Comparison of ENCODE assay signal across 24 mouse cellular contexts in the genomic region with DNA sequence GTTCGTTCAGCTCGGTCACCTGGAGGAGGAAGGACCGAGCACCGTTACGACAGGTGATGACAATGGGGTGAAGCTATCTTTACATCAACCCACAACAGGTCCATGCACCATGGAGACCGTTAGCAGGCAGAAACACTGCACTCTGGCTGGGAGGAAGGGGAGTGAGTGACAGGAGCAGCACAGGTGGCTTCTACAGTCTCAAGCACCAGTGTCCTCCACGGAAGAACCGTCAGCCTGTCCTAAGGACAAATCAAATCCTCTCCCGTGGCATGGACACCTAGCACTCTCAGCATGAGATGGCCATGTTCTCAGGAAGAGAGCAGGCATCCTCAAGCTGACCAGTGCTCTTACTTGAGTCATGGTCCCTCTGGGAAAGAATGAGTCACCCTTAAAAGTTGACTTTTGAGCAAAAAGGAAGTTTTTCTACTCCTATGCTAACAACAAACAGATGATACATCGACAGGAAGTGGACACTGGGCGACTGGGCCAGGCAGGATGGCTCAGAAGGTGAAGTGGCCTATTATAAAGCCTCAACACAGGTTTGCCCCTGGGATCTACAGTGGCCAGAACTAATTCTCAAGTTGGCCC. TPM values are rescaled to one million over a fixed set of nuclear protein-coding genes. Genes with fewer than 3 reads are reported as not detected.
DNase-seq lines count a peak whose midpoint lies in the region; ATAC-seq and TF ChIP-seq lines count a peak whose summit lies in the region.
"Had no signal": no experiment of that assay in that cellular context is flagged by ENCODE, and none has a peak within 500 bp of the region (broad histone marks: within the 10 kb centered on the region; RNA-seq: fewer than 3 reads in every experiment).

No protein-coding gene starts in this region.

- TF ChIP-seq CTCF in cerebellum, adult 2 months (IDR thresholded peaks at IDR 0.05; ENCODE audit: borderline replicate concordance, insufficient read depth, low read depth, low read length), result no peak
- TF ChIP-seq CTCF in liver, postnatal 0 days (IDR thresholded peaks at IDR 0.05; ENCODE audit: low read depth), result no peak
- TF ChIP-seq CTCF in C2C12 (IDR thresholded peaks at IDR 0.05; ENCODE audit: control insufficient read depth, insufficient read depth, insufficient read length), result no peak

- H3K4me3 ChIP-seq in cerebellum, adult 2 months (replicated peaks; ENCODE audit: insufficient read depth, low read depth, low read length), result no peak overlapping the region
- H3K4me3 ChIP-seq in liver, postnatal 0 days (ENCODE audit: low read depth, low read length), result no peak overlapping the region
- H3K4me3 ChIP-seq in liver, embryonic 11.5 days (ENCODE audit: low read depth, low read length), result no peak overlapping the region
- H3K4me3 ChIP-seq in C2C12 (ENCODE audit: insufficient read depth, poor library complexity, severe bottlenecking), result no peak overlapping the region
- H3K4me3 ChIP-seq in brown adipose tissue, adult 24 weeks (ENCODE audit: insufficient read depth, low read depth, low read length), result no peak overlapping the region
- H3K4me3 ChIP-seq in kidney, embryonic 16.5 days (ENCODE audit: low read length), result no peak overlapping the region
- H3K4me3 ChIP-seq: embryonic facial prominence, embryonic 13.5 days; hindbrain, embryonic 10.5 days; left cerebral cortex, adult 2 months; limb, embryonic 10.5 days; midbrain, embryonic 13.5 days; stomach, embryonic 15.5 days had no signal

- peaks cover 100% of the 10 kb centered on the region for H3K79me2 ChIP-seq in C2C12 (ENCODE audit: control insufficient read depth, insufficient read depth)

- peaks cover 91% of the 10 kb centered on the region for H3K79me3 ChIP-seq in C2C12 (ENCODE audit: low read depth)

- H3ac ChIP-seq in C2C12 (ENCODE audit: control insufficient read depth, insufficient read length, low read depth), result no peak overlapping the region

- H3K9me3 ChIP-seq in liver, postnatal 0 days (ENCODE audit: low read length), result no peaks in the 10 kb centered on the region
- no peaks in the 10 kb centered on the region for H3K9me3 ChIP-seq in liver, embryonic 11.5 days (ENCODE audit: control insufficient read depth, low read length)
- H3K9me3 ChIP-seq in kidney, embryonic 16.5 days (ENCODE audit: low read length), result no peaks in the 10 kb centered on the region
- H3K9me3 ChIP-seq: embryonic facial prominence, embryonic 13.5 days; hindbrain, embryonic 10.5 days; limb, embryonic 10.5 days; midbrain, embryonic 13.5 days; stomach, embryonic 15.5 days had no signal

- peak overlapping the region; percentile 11; the same call in 1 of the 2 replicates for H3K27ac ChIP-seq in cerebellum, adult 2 months (ENCODE audit: insufficient read depth, low read length)
- H3K27ac ChIP-seq in liver, postnatal 0 days (ENCODE audit: low read depth), result 0 out of 2 replicates have a peak overlapping the region, but pooled peaks have one; percentile 24
- H3K27ac ChIP-seq in liver, embryonic 11.5 days (ENCODE audit: low read depth, low read length), result no peak overlapping the region
- peak overlapping the region; percentile 88 for H3K27ac ChIP-seq in brown adipose tissue, adult 24 weeks (replicated peaks; ENCODE audit: low read depth, low read length)
- H3K27ac ChIP-seq in kidney, embryonic 16.5 days (ENCODE audit: low read length), result no peak overlapping the region
- H3K27ac ChIP-seq: embryonic facial prominence, embryonic 13.5 days; hindbrain, embryonic 10.5 days; left cerebral cortex, adult 2 months; limb, embryonic 10.5 days; midbrain, embryonic 13.5 days; stomach, embryonic 15.5 days had no signal

- H3K4me2 ChIP-seq in liver, postnatal 0 days (ENCODE audit: low read depth, low read length), result no peak overlapping the region
- no peak overlapping the region for H3K4me2 ChIP-seq in liver, embryonic 11.5 days
- H3K4me2 ChIP-seq in kidney, embryonic 16.5 days (replicated peaks; ENCODE audit: low read depth, low read length), result no peak overlapping the region
- H3K4me2 ChIP-seq: embryonic facial prominence, embryonic 13.5 days; midbrain, embryonic 13.5 days; stomach, embryonic 15.5 days had no signal

- WGBS in cerebellum, adult 2 months, result 62% methylated on average over 11 of the region's 11 CpGs
- 81% methylated on average over 11 of the region's 11 CpGs for WGBS in liver, postnatal 0 days (ENCODE audit: insufficient replicate concordance)
- 80% methylated on average over 11 of the region's 11 CpGs for WGBS in liver, embryonic 11.5 days
- 89% methylated on average over 11 of the region's 11 CpGs for WGBS in kidney, embryonic 16.5 days

- ATAC-seq in liver, postnatal 0 days, result no peak
- no peak for ATAC-seq in liver, embryonic 11.5 days (replicated peaks; ENCODE audit: low FRiP score)
- no peak for ATAC-seq in kidney, embryonic 16.5 days (ENCODE audit: low FRiP score, low TSS enrichment)
- ATAC-seq: activated CD4-positive, CD25-positive, alpha-beta regulatory T cell, adult 4 months; forebrain, postnatal 0 days; midbrain, embryonic 13.5 days had no signal

- DNase-seq in cerebellum, adult 2 months, result peak in 1 of 2 experiments; percentile 24
- DNase-seq in cerebellum, adult 9-10 months, result no peak
- no peak for DNase-seq in liver, postnatal 0 days
- DNase-seq in liver, embryonic 11.5 days (ENCODE audit: low spot score), result no peak
- DNase-seq in kidney, postnatal 10 days, result no peak
- DNase-seq: adrenal gland, postnatal 36 days; B cell, adult 2 months; cerebellum, postnatal 14 days; forebrain, postnatal 0 days; kidney, adult 18-20 months; kidney, postnatal 25 days; lung, adult 2 months; lung, postnatal 4 days; right cerebral cortex, postnatal 25 days had no signal

- no peak for TF ChIP-seq POLR2A in cerebellum, adult 2 months (IDR thresholded peaks at IDR 0.05; ENCODE audit: borderline replicate concordance, insufficient read depth, low read length)

- no peak for TF ChIP-seq EP300 in liver, postnatal 0 days (IDR thresholded peaks at IDR 0.05; ENCODE audit: low read depth)

- no peak overlapping the region for H3K9ac ChIP-seq in liver, postnatal 0 days (replicated peaks)
- H3K9ac ChIP-seq in liver, embryonic 11.5 days (ENCODE audit: low read depth, low read length), result no peak overlapping the region
- H3K9ac ChIP-seq in kidney, embryonic 16.5 days (replicated peaks; ENCODE audit: low read length), result no peak overlapping the region
- H3K9ac ChIP-seq: embryonic facial prominence, embryonic 13.5 days; forebrain, postnatal 0 days; midbrain, embryonic 13.5 days; stomach, embryonic 15.5 days had no signal

- H3K36me3 ChIP-seq in liver, postnatal 0 days (replicated peaks; ENCODE audit: insufficient read depth, low read length), result peaks cover 39% of the 10 kb centered on the region
- H3K36me3 ChIP-seq in liver, embryonic 11.5 days (ENCODE audit: control insufficient read depth, insufficient read depth, low read length), result peaks cover 45% of the 10 kb centered on the region
- peaks cover 79% of the 10 kb centered on the region for H3K36me3 ChIP-seq in C2C12 (ENCODE audit: control insufficient read depth, insufficient read depth)
- H3K36me3 ChIP-seq in kidney, embryonic 16.5 days (ENCODE audit: insufficient read depth, low read length), result peaks cover 49% of the 10 kb centered on the region

- H3K27me3 ChIP-seq in cerebellum, adult 2 months (ENCODE audit: control insufficient read depth, insufficient read depth, low read length), result no peaks in the 10 kb centered on the region
- no peaks in the 10 kb centered on the region for H3K27me3 ChIP-seq in liver, postnatal 0 days (ENCODE audit: insufficient read depth, low read length)
- no peaks in the 10 kb centered on the region for H3K27me3 ChIP-seq in liver, embryonic 11.5 days (replicated peaks; ENCODE audit: control insufficient read depth, insufficient read depth, low read length)
- H3K27me3 ChIP-seq in C2C12 (ENCODE audit: control insufficient read depth, insufficient read depth, insufficient read length), result no peaks in the 10 kb centered on the region
- H3K27me3 ChIP-seq in kidney, embryonic 16.5 days (ENCODE audit: insufficient read depth, low read length), result no peaks in the 10 kb centered on the region
- H3K27me3 ChIP-seq: embryonic facial prominence, embryonic 13.5 days; midbrain, embryonic 13.5 days; stomach, embryonic 15.5 days had no signal

- peaks cover 56% of the 10 kb centered on the region for H3K4me1 ChIP-seq in cerebellum, adult 2 months (ENCODE audit: control insufficient read depth, insufficient read depth, low read length)
- peaks cover 51% of the 10 kb centered on the region for H3K4me1 ChIP-seq in liver, postnatal 0 days (ENCODE audit: insufficient read depth)
- peaks cover 28% of the 10 kb centered on the region for H3K4me1 ChIP-seq in liver, embryonic 11.5 days (replicated peaks; ENCODE audit: control insufficient read depth, insufficient read depth, low read length)
- peaks cover 42% of the 10 kb centered on the region for H3K4me1 ChIP-seq in brown adipose tissue, adult 24 weeks (ENCODE audit: control insufficient read depth, insufficient read depth, insufficient read length, low read length)
- H3K4me1 ChIP-seq in kidney, embryonic 16.5 days (ENCODE audit: insufficient read depth, low read length), result 0 out of 2 replicates have a peak, but pooled peaks cover 2% of the 10 kb centered on the region
- H3K4me1 ChIP-seq: limb, embryonic 10.5 days; stomach, embryonic 15.5 days had no signal

TF ChIP-seq in C2C12, 6 proteins besides CTCF, POLR2A, EP300 and RAD21:
- TF ChIP-seq FOSL1 (IDR thresholded peaks at IDR 0.05; ENCODE audit: insufficient read depth, low read length, poor library complexity, severe bottlenecking), result peak; percentile 87
- peak; percentile 25 for TF ChIP-seq MAX (IDR thresholded peaks at IDR 0.05)
- TF ChIP-seq USF1 (IDR thresholded peaks at IDR 0.05; ENCODE audit: low read depth), result no peak
- no peak for TF ChIP-seq MYOG (IDR thresholded peaks at IDR 0.05; ENCODE audit: control insufficient read depth, extremely low read depth, insufficient read length)

RNA-seq across cellular contexts. Expression of a gene that starts 22.7 kb away (rescaled TPM):
- polyA plus RNA-seq in cerebellum, adult 2 months (2012; rRNA removed), result 445 and 493 TPM in 2 replicates
- 56.7 and 66.8 TPM in 2 replicates for polyA plus RNA-seq in liver, postnatal 0 days (2015; fragmentation: Nextera tagmentation; extraction: Ambion mirVana)
- polyA plus RNA-seq in liver, embryonic 11.5 days (2014; fragmentation: Nextera tagmentation; extraction: Ambion mirVana), result 97.3 and 99.8 TPM in 2 replicates
- 227 TPM for polyA plus RNA-seq in C2C12 (2012; fragmentation: generic; extraction: Trizol)
- 499 and 545 TPM in 2 replicates for polyA plus RNA-seq in brown adipose tissue, adult 24 weeks (2012; ENCODE audit: insufficient read depth, insufficient read length, missing spikeins)
- polyA plus RNA-seq in kidney, embryonic 16.5 days (2015; fragmentation: Nextera tagmentation; extraction: Ambion mirVana), result 193 and 202 TPM in 2 replicates

RNA-seq across cellular contexts. Expression of a gene that starts 24.0 kb away (rescaled TPM):
- 42.9 and 49.2 TPM in 2 replicates for polyA plus RNA-seq in cerebellum, adult 2 months (2012; rRNA removed)
- polyA plus RNA-seq in liver, postnatal 0 days (2015; fragmentation: Nextera tagmentation; extraction: Ambion mirVana), result 4.5 and 9.1 TPM in 2 replicates
- 11.8 and 22.1 TPM in 2 replicates for polyA plus RNA-seq in liver, embryonic 11.5 days (2014; fragmentation: Nextera tagmentation; extraction: Ambion mirVana)
- polyA plus RNA-seq in C2C12 (2012; fragmentation: generic; extraction: Trizol), result 638 TPM
- polyA plus RNA-seq in brown adipose tissue, adult 24 weeks (2012; ENCODE audit: insufficient read depth, insufficient read length, missing spikeins), result 233 and 423 TPM in 2 replicates
- 69.9 and 70.5 TPM in 2 replicates for polyA plus RNA-seq in kidney, embryonic 16.5 days (2015; fragmentation: Nextera tagmentation; extraction: Ambion mirVana)
- polyA plus RNA-seq: activated CD4-positive, CD25-positive, alpha-beta regulatory T cell, adult 4 months had no signal

Comparison
In these comparisons a context has a peak if more than half of its experiments do, and no peak if none do; other contexts are left out.
1. H3K27ac ChIP-seq: peak in cerebellum, adult 2 months (single experiment), liver, postnatal 0 days (single experiment) and brown adipose tissue, adult 24 weeks (single experiment); none in liver, embryonic 11.5 days (single experiment) and kidney, embryonic 16.5 days (single experiment).